Mouse (Mus musculus): ENCODE measurements around the gene Cd19. TPM values are rescaled to one million over a fixed set of nuclear protein-coding genes. Genes with fewer than 3 reads are reported as not detected.
A peak's percentile ranks its signal among the peaks of the same experiment; 100 is the strongest.
"Not testable (repeated sequence)": the region's sequence is repeated elsewhere in the genome, so short reads cannot be mapped to it uniquely, and the experiment has no call there.

Gene Cd19
- polyA plus RNA-seq, 1 experiment from 2014 or later = not detected

DNA sequence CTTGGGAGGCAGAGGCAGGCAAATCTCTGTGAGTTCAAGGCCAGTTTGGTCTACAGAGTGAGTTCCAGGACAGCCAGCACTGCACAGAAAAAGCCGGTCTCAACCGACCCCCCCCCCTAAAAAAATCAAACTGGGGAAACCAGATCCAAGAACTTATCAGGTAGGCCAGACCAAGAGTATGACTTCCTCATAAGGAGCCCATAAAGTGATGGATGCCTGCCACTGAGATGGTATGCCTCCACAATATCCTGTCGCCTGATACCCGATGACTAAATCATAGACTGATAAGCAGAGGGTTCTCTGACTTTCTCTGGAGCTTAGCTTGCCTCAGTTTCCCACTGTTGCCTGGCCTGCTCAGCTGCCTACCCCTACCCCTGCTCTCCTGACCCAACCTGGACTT, 16.9 kb downstream of the Cd19 start:
- H3K9ac ChIP-seq = no peak overlapping the region
- no peak overlapping the region for H3K27ac ChIP-seq
- H3K36me3 ChIP-seq (replicated peaks; ENCODE audit: control insufficient read depth, insufficient read depth) = no peaks in the 10 kb centered on the region
- H3K4me3 ChIP-seq (replicated peaks; ENCODE audit: low read length) = no peak overlapping the region
- H3K27me3 ChIP-seq (ENCODE audit: control insufficient read depth, insufficient read depth, low read length) = no peaks in the 10 kb centered on the region
- H3K4me1 ChIP-seq (replicated peaks; ENCODE audit: control insufficient read depth, insufficient read depth, low read length) = peaks cover 7% of the 10 kb centered on the region; the same call in 1 of the 2 replicates
- ATAC-seq (ENCODE audit: low FRiP score) (no peak), DNase-seq (ENCODE audit: low spot score) (no peak)
- no peaks in the 10 kb centered on the region for H3K9me3 ChIP-seq (ENCODE audit: control insufficient read depth, low read length)
- WGBS = 96% methylated on average over 4 of the region's 4 CpGs
- no peak overlapping the region for H3K4me2 ChIP-seq (replicated peaks)

DNA sequence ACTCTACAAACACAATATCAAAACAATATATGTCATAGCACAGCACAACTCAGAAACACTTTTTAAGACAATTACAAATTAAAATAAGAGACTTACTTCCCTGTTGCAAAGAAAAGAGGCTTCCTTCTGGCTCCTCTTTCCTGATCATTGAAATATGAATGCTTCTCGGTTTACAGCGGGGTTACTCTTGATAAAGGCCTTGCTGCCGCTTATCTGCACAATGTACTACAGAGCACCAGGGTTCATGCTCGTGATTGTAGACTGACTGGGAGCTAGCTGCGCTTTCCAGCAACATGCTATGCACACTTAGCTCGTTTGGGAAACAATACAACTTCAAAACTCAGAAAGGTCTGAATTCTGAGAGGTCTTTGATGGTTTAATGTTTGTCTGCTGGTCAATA, 17.5 kb downstream of the Cd19 start:
- DNase-seq (ENCODE audit: low spot score) (no peak), ATAC-seq (ENCODE audit: low FRiP score) (no peak)
- Histone ChIP-seq H3K27me3 (ENCODE audit: control insufficient read depth, insufficient read depth, low read length) (no peaks in the 10 kb centered on the region), H3K4me3 (replicated peaks; ENCODE audit: low read length) (no peak overlapping the region), H3K4me1 (replicated peaks; ENCODE audit: control insufficient read depth, insufficient read depth, low read length) (peaks cover 7% of the 10 kb centered on the region; the same call in 1 of the 2 replicates), H3K36me3 (replicated peaks; ENCODE audit: control insufficient read depth, insufficient read depth) (no peaks in the 10 kb centered on the region), H3K9ac (no peak overlapping the region), H3K9me3 (ENCODE audit: control insufficient read depth, low read length) (no peaks in the 10 kb centered on the region), H3K4me2 (replicated peaks) (peak overlapping the region; percentile 38), H3K27ac (no peak overlapping the region)
- WGBS = 58% methylated on average over 6 of the region's 6 CpGs

DNA sequence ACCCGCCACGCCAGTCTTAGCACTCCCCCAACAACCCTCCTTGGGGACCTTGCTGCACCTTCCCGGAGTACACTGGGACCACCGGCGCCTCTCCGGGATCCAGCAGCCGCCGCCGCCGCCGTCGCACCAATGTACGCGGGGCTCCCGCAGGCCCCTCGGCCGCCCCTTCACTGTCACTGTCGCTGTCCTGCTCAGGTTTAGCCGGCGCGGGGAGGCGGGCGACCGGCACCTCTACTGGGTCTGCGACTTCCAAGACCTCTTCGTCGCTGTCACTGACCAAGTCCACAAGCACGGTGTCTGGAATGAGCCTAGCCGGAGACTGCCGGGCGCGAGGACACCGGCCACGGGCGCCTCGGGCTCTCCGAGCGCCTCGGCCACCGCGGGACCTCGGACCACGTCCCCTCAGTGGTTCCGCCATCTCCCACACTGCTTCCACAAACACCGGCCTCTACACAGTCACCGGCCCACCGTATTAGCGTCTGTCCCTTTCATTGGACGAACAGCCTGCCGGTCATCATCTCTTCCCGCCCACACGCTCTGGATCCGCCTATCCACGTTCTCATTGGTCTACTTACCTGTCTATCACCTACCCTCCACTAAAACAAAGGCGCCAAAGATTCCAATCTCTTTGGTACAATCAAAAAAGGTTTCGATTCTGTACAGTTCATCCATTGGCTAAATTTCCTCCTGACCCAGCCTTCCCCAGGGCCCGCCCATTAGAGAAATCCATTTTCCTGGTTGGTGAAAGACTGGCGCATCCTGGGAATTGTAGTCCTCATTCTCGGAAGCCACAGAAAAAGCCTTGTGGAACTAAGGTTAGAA, 18.2 kb downstream of the Cd19 start, which contains the start of gene Nfatc2ip:
TSS of gene Nfatc2ip (minus strand) at position 440 of the 822 bp plus-strand sequence.
- peaks cover 7% of the 10 kb centered on the region; the same call in 1 of the 2 replicates for H3K4me1 ChIP-seq (replicated peaks; ENCODE audit: control insufficient read depth, insufficient read depth, low read length)
- 0 out of 2 replicates have a peak, but pooled peaks cover under 1% of the 10 kb centered on the region for H3K36me3 ChIP-seq (replicated peaks; ENCODE audit: control insufficient read depth, insufficient read depth)
- ATAC-seq (ENCODE audit: low FRiP score) = peak; percentile 100
- peak within 1 kb of the TSS; percentile 67 for H3K9ac ChIP-seq
- no peaks in the 10 kb centered on the region for H3K9me3 ChIP-seq (ENCODE audit: control insufficient read depth, low read length)
- peak within 1 kb of the TSS; percentile 75 for H3K4me3 ChIP-seq (replicated peaks; ENCODE audit: low read length)
- H3K27ac ChIP-seq = 0 out of 2 replicates have a peak within 1 kb of the TSS, but pooled peaks have one; percentile 41
- no peaks in the 10 kb centered on the region for H3K27me3 ChIP-seq (ENCODE audit: control insufficient read depth, insufficient read depth, low read length)
- 1% methylated on average over 58 of the region's 59 CpGs for WGBS
- peak; percentile 100 for DNase-seq (ENCODE audit: low spot score)
- H3K4me2 ChIP-seq (replicated peaks) = peak within 1 kb of the TSS; percentile 64

DNA sequence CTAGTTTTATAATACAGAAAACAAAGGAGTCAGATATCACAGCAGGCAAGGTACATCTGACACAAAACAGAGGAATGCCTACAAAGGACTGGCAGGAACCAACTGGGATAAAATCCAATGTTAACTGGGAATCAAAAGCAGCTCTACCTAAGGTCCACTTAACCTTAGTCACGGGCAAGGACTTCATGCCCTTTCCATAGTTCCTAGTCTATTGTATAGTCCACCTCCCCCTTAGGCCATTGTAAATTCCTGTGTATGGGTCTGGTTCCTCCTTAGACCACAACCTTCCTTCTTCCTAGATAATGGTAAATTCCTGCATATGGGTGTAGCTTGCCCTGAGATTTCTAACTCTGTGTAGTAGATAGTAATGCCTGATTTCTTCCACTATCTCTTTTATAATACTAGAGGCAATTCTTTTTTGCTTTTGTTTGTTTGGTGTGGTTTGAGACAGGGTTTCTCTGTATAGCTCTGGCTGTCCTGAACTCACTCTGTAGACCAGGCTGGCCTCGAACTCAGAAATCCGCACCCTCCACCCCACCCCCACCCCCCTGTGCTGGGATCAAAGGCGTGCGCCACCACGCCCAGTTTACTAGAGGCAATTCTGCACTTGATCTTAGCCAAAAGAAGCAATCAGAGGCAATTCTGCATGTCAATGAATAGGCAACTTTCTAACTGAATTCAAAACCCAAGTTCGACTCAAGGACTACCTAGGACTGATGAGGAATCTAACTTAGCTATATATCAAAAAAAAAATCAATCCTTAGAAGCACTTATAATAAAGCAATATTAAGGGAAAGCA, 22.4 kb downstream of the Cd19 start:
- H3K9me3 ChIP-seq (ENCODE audit: control insufficient read depth, low read length); H3K4me3 ChIP-seq (replicated peaks; ENCODE audit: low read length); DNase-seq (ENCODE audit: low spot score); H3K4me2 ChIP-seq (replicated peaks); H3K9ac ChIP-seq; H3K27me3 ChIP-seq (ENCODE audit: control insufficient read depth, insufficient read depth, low read length); ATAC-seq (ENCODE audit: low FRiP score); H3K27ac ChIP-seq; H3K4me1 ChIP-seq (replicated peaks; ENCODE audit: control insufficient read depth, insufficient read depth, low read length): not testable (repeated sequence)
- H3K36me3 ChIP-seq (replicated peaks; ENCODE audit: control insufficient read depth, insufficient read depth) = peaks cover 28% of the 10 kb centered on the region
- 92% methylated on average over 7 of the region's 7 CpGs for WGBS

DNA sequence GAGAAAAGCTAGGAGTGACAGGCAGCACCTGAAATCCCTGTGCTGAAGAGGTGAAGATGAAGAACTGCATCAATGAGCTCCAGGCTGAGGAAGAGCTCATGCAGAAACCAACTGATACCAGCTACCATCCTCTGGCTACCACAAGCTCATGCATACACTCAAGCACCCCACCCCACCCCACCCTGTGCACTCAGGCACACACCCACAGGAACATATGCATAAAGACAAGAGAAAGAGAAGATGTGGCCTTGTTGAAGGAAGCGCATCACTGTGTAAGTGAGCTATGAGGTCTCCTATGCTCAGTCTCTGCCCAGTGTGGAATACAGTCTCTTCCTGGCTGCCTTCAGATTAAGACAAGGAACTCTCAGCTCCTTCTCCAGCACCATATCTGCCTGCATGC, 26.5 kb downstream of the Cd19 start:
- 100% methylated on average over 1 of the region's 1 CpGs for WGBS
- H3K4me3 ChIP-seq (replicated peaks; ENCODE audit: low read length) = no peak overlapping the region
- DNase-seq (ENCODE audit: low spot score) = no peak
- peaks cover 55% of the 10 kb centered on the region for H3K36me3 ChIP-seq (replicated peaks; ENCODE audit: control insufficient read depth, insufficient read depth)
- H3K9me3 ChIP-seq (ENCODE audit: control insufficient read depth, low read length) = no peaks in the 10 kb centered on the region
- H3K27me3 ChIP-seq (ENCODE audit: control insufficient read depth, insufficient read depth, low read length) = no peaks in the 10 kb centered on the region
- ATAC-seq (ENCODE audit: low FRiP score) = no peak
- no peak overlapping the region for H3K4me2 ChIP-seq (replicated peaks)
- no peak overlapping the region for H3K27ac ChIP-seq
- H3K4me1 ChIP-seq (replicated peaks; ENCODE audit: control insufficient read depth, insufficient read depth, low read length) = no peaks in the 10 kb centered on the region
- no peak overlapping the region for H3K9ac ChIP-seq

DNA sequence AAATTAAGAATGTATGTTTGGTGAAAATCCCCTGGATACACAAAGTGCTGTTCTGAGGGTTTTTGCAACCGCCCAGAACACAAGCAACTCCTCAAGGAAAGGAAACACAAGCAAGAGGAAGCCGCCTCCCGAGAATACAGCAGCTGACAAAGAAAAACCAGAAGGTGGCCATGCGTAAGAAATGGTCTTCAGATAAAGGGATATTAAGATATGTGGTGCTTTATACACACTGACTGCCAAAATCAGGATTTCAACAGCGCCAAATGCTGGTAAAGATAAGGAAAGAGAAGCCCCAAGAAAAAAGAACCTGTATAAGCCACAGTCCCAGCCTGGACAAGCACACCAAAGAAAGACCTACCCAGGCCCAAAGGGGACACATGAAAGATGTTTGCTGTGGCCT, 31.1 kb downstream of the Cd19 start:
- Histone ChIP-seq H3K9me3 (ENCODE audit: control insufficient read depth, low read length) (no peaks in the 10 kb centered on the region), H3K36me3 (replicated peaks; ENCODE audit: control insufficient read depth, insufficient read depth) (peaks cover 37% of the 10 kb centered on the region), H3K27me3 (ENCODE audit: control insufficient read depth, insufficient read depth, low read length) (no peaks in the 10 kb centered on the region), H3K4me1 (replicated peaks; ENCODE audit: control insufficient read depth, insufficient read depth, low read length) (0 out of 2 replicates have a peak, but pooled peaks cover under 1% of the 10 kb centered on the region), H3K4me2 (replicated peaks) (no peak overlapping the region), H3K27ac (no peak overlapping the region), H3K9ac (no peak overlapping the region), H3K4me3 (replicated peaks; ENCODE audit: low read length) (no peak overlapping the region)
- DNase-seq (ENCODE audit: low spot score) = no peak
- WGBS = 91% methylated on average over 5 of the region's 5 CpGs
- no peak for ATAC-seq (ENCODE audit: low FRiP score)

DNA sequence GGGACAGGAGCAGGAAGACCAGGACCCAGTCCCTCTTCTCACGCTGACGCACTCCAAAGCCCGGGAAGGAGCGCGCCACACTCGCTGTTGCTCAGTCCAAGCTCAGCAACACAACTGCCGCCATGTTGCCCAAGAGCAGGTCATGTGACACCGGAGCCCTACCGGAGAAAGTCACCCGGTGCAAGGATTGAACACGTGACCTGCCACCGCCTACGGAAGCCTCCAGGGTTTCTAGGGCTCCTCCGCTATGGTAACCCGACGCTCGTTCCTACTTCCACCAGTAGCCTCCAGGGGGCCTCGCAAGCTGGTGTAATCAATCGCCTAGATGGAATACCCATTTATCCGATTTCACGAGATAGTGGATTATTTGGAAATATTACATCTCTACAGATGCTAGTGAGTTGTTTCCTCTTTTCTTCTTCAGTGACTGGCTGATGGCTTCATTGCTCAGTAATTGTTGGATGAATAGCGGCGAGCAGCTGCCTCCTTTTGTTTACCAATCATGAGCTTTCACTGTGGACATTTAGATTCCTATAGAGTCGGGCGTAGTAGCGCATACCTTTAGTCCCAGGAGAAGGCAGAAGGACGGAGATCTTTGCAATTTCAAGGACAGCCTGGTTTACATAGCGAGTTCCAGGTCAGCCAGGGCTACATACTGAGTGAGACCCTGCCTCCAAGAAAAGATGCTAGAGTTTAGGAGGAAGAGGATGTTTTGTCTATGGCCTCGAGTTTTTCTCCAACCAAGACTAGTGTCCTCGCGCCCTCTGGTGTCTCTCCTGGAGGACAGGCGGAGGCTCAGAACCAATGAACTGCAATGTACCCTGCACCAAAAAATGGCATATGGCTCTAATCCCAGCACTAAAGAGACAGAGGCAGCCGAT, 37.2 kb downstream of the Cd19 start, which contains the start of gene Spns1:
TSS of gene Spns1 (minus strand) at position 173 of the 881 bp plus-strand sequence.
- peak within 1 kb of the TSS; percentile 87 for H3K27ac ChIP-seq
- peaks cover 13% of the 10 kb centered on the region for H3K4me1 ChIP-seq (replicated peaks; ENCODE audit: control insufficient read depth, insufficient read depth, low read length)
- H3K4me2 ChIP-seq (replicated peaks) = peak within 1 kb of the TSS; percentile 98
- WGBS = 1% methylated on average over 33 of the region's 33 CpGs
- DNase-seq (ENCODE audit: low spot score) (peak; percentile 99), ATAC-seq (ENCODE audit: low FRiP score) (peak; percentile 95)
- H3K27me3 ChIP-seq (ENCODE audit: control insufficient read depth, insufficient read depth, low read length) = no peaks in the 10 kb centered on the region
- H3K36me3 ChIP-seq (replicated peaks; ENCODE audit: control insufficient read depth, insufficient read depth) = peaks cover 19% of the 10 kb centered on the region
- no peaks in the 10 kb centered on the region for H3K9me3 ChIP-seq (ENCODE audit: control insufficient read depth, low read length)
- peak within 1 kb of the TSS; percentile 77 for H3K4me3 ChIP-seq (replicated peaks; ENCODE audit: low read length)
- peak within 1 kb of the TSS; percentile 75 for H3K9ac ChIP-seq

DNA sequence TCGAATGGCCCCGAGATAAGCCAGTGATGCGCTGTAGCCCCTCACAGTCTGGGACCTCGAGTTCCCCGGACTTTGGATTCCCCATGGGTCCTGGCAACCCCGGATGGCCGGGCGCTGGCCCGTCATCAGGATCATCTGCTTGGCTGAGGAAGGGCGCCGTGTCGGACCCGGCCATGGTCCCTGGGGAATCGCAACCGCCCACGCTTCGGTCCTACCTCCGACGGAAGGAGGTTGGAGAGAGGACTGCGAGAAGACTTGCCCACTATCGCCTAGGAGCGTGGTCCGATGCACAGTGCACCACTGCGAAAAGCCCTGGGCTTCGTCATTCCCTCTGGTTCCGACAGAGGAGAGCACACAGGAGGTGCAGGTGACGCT, 37.8 kb downstream of the Cd19 start:
- Histone ChIP-seq H3K4me3 (replicated peaks; ENCODE audit: low read length) (peak overlapping the region; percentile 77), H3K36me3 (replicated peaks; ENCODE audit: control insufficient read depth, insufficient read depth) (peaks cover 25% of the 10 kb centered on the region), H3K4me2 (replicated peaks) (peak overlapping the region; percentile 98), H3K9me3 (ENCODE audit: control insufficient read depth, low read length) (no peaks in the 10 kb centered on the region), H3K9ac (peak overlapping the region; percentile 75), H3K4me1 (replicated peaks; ENCODE audit: control insufficient read depth, insufficient read depth, low read length) (peaks cover 13% of the 10 kb centered on the region), H3K27ac (peak overlapping the region; percentile 43; the same call in 1 of the 2 replicates), H3K27me3 (ENCODE audit: control insufficient read depth, insufficient read depth, low read length) (no peaks in the 10 kb centered on the region)
- DNase-seq (ENCODE audit: low spot score) (no peak), ATAC-seq (ENCODE audit: low FRiP score) (peak; percentile 78)
- WGBS = 2% methylated on average over 27 of the region's 27 CpGs
